Mouse (Mus musculus) E14TG2a.4 (cell line): ENCODE data around the gene Kpna1.

Experiments
- CTCF ChIP-seq: conservative IDR thresholded peaks from 2 replicates; pipeline ENCODE4 v1.5.1; 2014; ENCODE audit warnings: low read length
- NANOG ChIP-seq: IDR thresholded peaks from 2 replicates; pipeline ENCODE4 v1.6.1; 2014; ENCODE audit warnings: borderline replicate concordance, low read length, mixed read lengths
- POU5F1 ChIP-seq: IDR thresholded peaks from 2 replicates; pipeline ENCODE4 v1.6.1; 2014; ENCODE audit warnings: low read length, borderline replicate concordance

DNA sequence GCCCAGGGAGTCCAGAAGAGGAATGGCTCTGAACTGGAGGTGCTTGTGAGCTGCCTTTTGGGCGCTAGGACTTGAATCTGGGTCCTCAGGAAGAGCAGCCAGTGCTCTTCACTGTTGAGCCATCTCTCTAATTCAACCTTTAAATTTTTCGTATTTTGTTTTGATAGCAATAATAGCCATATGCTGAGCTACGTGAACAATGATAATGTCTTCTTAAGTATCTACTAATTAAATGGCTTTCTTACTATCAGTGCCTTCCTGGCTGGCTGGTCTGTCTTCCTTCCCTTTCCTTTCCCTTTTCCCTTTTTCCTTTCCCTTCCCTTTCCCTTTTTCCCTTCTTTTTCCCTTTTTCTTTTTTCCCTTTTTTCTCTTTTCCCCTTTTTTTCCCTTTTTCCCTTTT lies 29.8 kb downstream of the Kpna1 start:
- TF ChIP-seq CTCF (no peak), POU5F1 (no peak), NANOG (no peak)
